Mouse (Mus musculus) monocyte, adult 5-6 weeks (primary cell): Measurements from ENCODE around the gene Vapa. TPM values are rescaled to one million over a fixed set of nuclear protein-coding genes. Genes with fewer than 3 reads are reported as not detected.
"Not testable (repeated sequence)": the region's sequence is repeated elsewhere in the genome, so short reads cannot be mapped to it uniquely, and the experiment has no call there.

Source experiments
- ATAC-seq: fragments of 153-309, 156-312 bp; replicated peaks from 2 replicates; pipeline ENCODE4 v1.8.0; 2017; ENCODE audit warnings: mild to moderate bottlenecking; ENCODE audit not compliant: low TSS enrichment, insufficient number of reproducible peaks, severe bottlenecking, poor library complexity, low FRiP score
- total RNA-seq: library from RNA; stranded (forward); fragments of 200-1000, 200-491, 200-594 nt; gene quantifications from 3 replicates; pipeline ENCODE4 v1.2.3, GENCODE M21; 2017

The Vapa gene
- total RNA-seq, 1 experiment from 2014 or later = 82.9 TPM

DNA sequence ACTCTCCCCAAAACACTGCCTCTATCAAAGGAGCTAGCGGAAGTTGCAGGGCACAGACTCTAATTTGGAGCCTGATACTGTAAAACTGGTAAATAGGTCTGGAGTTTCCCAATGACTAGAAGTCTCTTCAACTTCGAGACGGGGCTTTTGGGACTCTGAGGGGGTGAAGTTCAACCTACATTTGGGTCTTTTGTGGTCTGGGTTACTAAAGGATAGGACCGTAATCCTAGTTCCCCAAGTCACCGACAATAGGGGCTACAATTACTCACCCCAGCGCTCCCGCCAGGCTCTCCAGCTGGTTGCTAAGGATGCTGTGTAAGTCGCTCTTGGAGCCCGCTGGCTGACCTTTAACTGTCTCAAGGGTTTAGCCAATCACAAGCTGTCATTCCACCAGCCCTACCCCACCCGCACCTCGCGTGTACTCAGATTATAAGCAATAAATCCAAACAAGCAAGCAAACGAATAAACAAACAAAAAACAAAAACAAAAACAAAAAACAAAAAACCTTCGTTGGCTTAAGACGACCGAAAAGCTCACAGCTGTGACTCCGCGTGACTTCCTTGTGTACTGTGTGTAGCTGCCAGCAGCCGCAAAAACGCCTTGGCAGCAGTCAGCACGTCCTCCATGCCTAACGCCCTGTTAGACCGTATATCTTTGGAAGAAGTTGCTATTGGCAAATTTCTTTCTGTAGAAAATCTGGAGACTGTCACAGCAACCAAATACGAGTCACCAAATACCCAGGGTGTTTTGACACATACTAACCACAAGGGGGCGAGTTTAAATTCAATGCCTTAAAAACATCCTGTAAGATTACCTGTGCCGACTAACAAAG, 72.7 kb downstream of the Vapa start, which contains the start of gene Tmem232:
Gene Tmem232, minus strand, starts transcription at position 342 of the 832 bp plus-strand sequence.
- peak; percentile 50 for ATAC-seq

DNA sequence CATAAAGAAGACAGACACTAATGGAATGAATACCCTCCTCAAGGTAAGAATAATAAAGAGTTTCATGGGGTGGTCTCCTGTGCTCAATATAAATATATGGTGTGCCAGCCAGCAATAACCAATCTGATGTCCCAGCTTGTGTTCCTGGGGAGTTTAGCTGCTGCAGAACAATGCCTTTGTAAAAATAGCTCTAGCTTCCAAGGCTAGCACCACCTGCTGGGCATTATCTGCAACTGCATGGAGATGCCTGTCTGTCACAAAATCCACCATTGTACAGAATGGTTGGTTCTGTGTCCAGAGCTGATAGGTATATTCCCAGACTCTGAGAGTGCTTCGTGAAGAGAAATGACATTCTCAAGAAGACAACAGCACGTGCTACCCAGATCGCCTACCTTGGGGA, 77.2 kb downstream of the Vapa start:
- ATAC-seq = peak; percentile 58; the same call in 1 of the 2 replicates

DNA sequence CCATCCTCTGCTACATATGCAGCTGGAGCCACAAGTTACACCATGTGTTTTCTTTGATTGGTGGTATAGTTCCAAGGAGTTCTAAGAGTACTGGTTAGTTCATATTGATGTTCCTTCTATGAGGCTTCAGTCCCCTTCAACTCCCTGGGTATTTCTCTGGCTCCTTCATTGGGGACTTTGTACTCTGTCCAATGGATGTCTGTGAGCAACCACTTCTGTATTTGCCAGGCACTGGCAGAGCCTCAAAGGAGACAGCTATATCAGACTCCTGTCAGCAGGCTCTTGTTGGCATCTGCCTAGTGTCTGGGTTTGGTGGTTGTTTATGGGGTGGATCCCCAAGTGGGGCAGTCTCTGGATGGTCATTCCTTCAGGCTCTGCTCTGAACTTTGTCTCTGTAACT, 81.0 kb downstream of the Vapa start:
- not testable (repeated sequence) for ATAC-seq

Other genes starting within 250 kb of the Vapa start
- gene Tmem232, start 72.8 kb downstream of the Vapa start, total RNA-seq = not detected in 3 replicates
- gene Txndc2, start 28.6 kb upstream of the Vapa start, total RNA-seq = 0.21 to 0.39 TPM (median 0.38 TPM) in 3 replicates
- 51.0 to 80.4 TPM (median 75.8 TPM) in 3 replicates for gene Rab31, start 159.2 kb upstream of the Vapa start, total RNA-seq
- gene Ppp4r1, start 169.0 kb upstream of the Vapa start, total RNA-seq = 81.9 to 108 TPM (median 105 TPM) in 3 replicates